Mouse (Mus musculus): ENCODE data around the gene Tnc. TPM values are rescaled to one million over a fixed set of nuclear protein-coding genes. Genes with fewer than 3 reads are reported as not detected.

Gene Tnc
- polyA plus RNA-seq, 1 experiment = 77.4 TPM

GRCm38 (mm10) chr4:64024041-64024779, 22.6 kb downstream of the Tnc start:
- no peak for DNase-seq (ENCODE audit: low read depth)
- TF ChIP-seq POLR2A (IDR thresholded peaks at IDR 0.05; ENCODE audit: borderline replicate concordance, extremely low read depth, insufficient read depth, insufficient read length, poor library complexity, severe bottlenecking) = no peak
- TF ChIP-seq CTCF (IDR thresholded peaks at IDR 0.05; ENCODE audit: borderline replicate concordance, extremely low read depth, insufficient read depth, insufficient read length) = no peak

- TF ChIP-seq POLR2A (IDR thresholded peaks at IDR 0.05; ENCODE audit: borderline replicate concordance, extremely low read depth, insufficient read depth, insufficient read length, poor library complexity, severe bottlenecking) = no peak
- no peak for TF ChIP-seq CTCF (IDR thresholded peaks at IDR 0.05; ENCODE audit: borderline replicate concordance, extremely low read depth, insufficient read depth, insufficient read length)
Observed at GRCm38 (mm10) chr4:64020930-64021589, 25.8 kb downstream of the Tnc start.

GRCm38 (mm10) chr4:64020151-64020550, 26.7 kb downstream of the Tnc start:
- TF ChIP-seq POLR2A (IDR thresholded peaks at IDR 0.05; ENCODE audit: borderline replicate concordance, extremely low read depth, insufficient read depth, insufficient read length, poor library complexity, severe bottlenecking) = no peak
- no peak for TF ChIP-seq CTCF (IDR thresholded peaks at IDR 0.05; ENCODE audit: borderline replicate concordance, extremely low read depth, insufficient read depth, insufficient read length)

More at GRCm38 (mm10) chr4:64020930-64021589, 25.8 kb downstream of the Tnc start:
- DNase-seq (ENCODE audit: low read depth) = no peak

GRCm38 (mm10) chr4:64011308-64011707, 35.5 kb downstream of the Tnc start:
- no peak for TF ChIP-seq CTCF (IDR thresholded peaks at IDR 0.05; ENCODE audit: borderline replicate concordance, extremely low read depth, insufficient read depth, insufficient read length)
- TF ChIP-seq POLR2A (IDR thresholded peaks at IDR 0.05; ENCODE audit: borderline replicate concordance, extremely low read depth, insufficient read depth, insufficient read length, poor library complexity, severe bottlenecking) = no peak
- DNase-seq (ENCODE audit: low read depth) = peak; percentile 18

More at GRCm38 (mm10) chr4:64020151-64020550, 26.7 kb downstream of the Tnc start:
- no peak for DNase-seq (ENCODE audit: low read depth)

GRCm38 (mm10) chr4:64009936-64010335, 36.9 kb downstream of the Tnc start:
- DNase-seq (ENCODE audit: low read depth) = no peak
- TF ChIP-seq POLR2A (IDR thresholded peaks at IDR 0.05; ENCODE audit: borderline replicate concordance, extremely low read depth, insufficient read depth, insufficient read length, poor library complexity, severe bottlenecking) (no peak), CTCF (IDR thresholded peaks at IDR 0.05; ENCODE audit: borderline replicate concordance, extremely low read depth, insufficient read depth, insufficient read length) (no peak)

- TF ChIP-seq POLR2A (IDR thresholded peaks at IDR 0.05; ENCODE audit: borderline replicate concordance, extremely low read depth, insufficient read depth, insufficient read length, poor library complexity, severe bottlenecking) (no peak), CTCF (IDR thresholded peaks at IDR 0.05; ENCODE audit: borderline replicate concordance, extremely low read depth, insufficient read depth, insufficient read length) (no peak)
Observed at GRCm38 (mm10) chr4:64005198-64005597, 41.6 kb downstream of the Tnc start.

GRCm38 (mm10) chr4:64003677-64004076, 43.1 kb downstream of the Tnc start:
- TF ChIP-seq POLR2A (IDR thresholded peaks at IDR 0.05; ENCODE audit: borderline replicate concordance, extremely low read depth, insufficient read depth, insufficient read length, poor library complexity, severe bottlenecking) (no peak), CTCF (IDR thresholded peaks at IDR 0.05; ENCODE audit: borderline replicate concordance, extremely low read depth, insufficient read depth, insufficient read length) (no peak)

More at GRCm38 (mm10) chr4:64005198-64005597, 41.6 kb downstream of the Tnc start:
- no peak for DNase-seq (ENCODE audit: low read depth)

GRCm38 (mm10) chr4:64002168-64002567, 44.6 kb downstream of the Tnc start:
- DNase-seq (ENCODE audit: low read depth) = no peak
- TF ChIP-seq POLR2A (IDR thresholded peaks at IDR 0.05; ENCODE audit: borderline replicate concordance, extremely low read depth, insufficient read depth, insufficient read length, poor library complexity, severe bottlenecking) (no peak), CTCF (IDR thresholded peaks at IDR 0.05; ENCODE audit: borderline replicate concordance, extremely low read depth, insufficient read depth, insufficient read length) (no peak)

More at GRCm38 (mm10) chr4:64003677-64004076, 43.1 kb downstream of the Tnc start:
- DNase-seq (ENCODE audit: low read depth) = peak; percentile 38

GRCm38 (mm10) chr4:64000788-64001187, 46.0 kb downstream of the Tnc start:
- DNase-seq (ENCODE audit: low read depth) = no peak
- no peak for TF ChIP-seq CTCF (IDR thresholded peaks at IDR 0.05; ENCODE audit: borderline replicate concordance, extremely low read depth, insufficient read depth, insufficient read length)
- TF ChIP-seq POLR2A (IDR thresholded peaks at IDR 0.05; ENCODE audit: borderline replicate concordance, extremely low read depth, insufficient read depth, insufficient read length, poor library complexity, severe bottlenecking) = no peak

GRCm38 (mm10) chr4:64000293-64000692, 46.5 kb downstream of the Tnc start:
- no peak for DNase-seq (ENCODE audit: low read depth)
- no peak for TF ChIP-seq POLR2A (IDR thresholded peaks at IDR 0.05; ENCODE audit: borderline replicate concordance, extremely low read depth, insufficient read depth, insufficient read length, poor library complexity, severe bottlenecking)
- TF ChIP-seq CTCF (IDR thresholded peaks at IDR 0.05; ENCODE audit: borderline replicate concordance, extremely low read depth, insufficient read depth, insufficient read length) = no peak

- peak; percentile 62 for DNase-seq (ENCODE audit: low read depth)
- no peak for TF ChIP-seq CTCF (IDR thresholded peaks at IDR 0.05; ENCODE audit: borderline replicate concordance, extremely low read depth, insufficient read depth, insufficient read length)
- TF ChIP-seq POLR2A (IDR thresholded peaks at IDR 0.05; ENCODE audit: borderline replicate concordance, extremely low read depth, insufficient read depth, insufficient read length, poor library complexity, severe bottlenecking) = no peak
Observed at GRCm38 (mm10) chr4:63993462-63994113, 53.2 kb downstream of the Tnc start.
